Mouse (Mus musculus) adrenal gland, postnatal 36 days (tissue): Measurements from ENCODE around the gene Fkbpl. TPM values are rescaled to one million over a fixed set of nuclear protein-coding genes. Genes with fewer than 3 reads are reported as not detected.

ENCODE experiments used
- DNase-seq, 2 experiments: peaks; one replicate each; pipeline ENCODE4 v3.0.0; 2021; ENCODE audit warnings: mixed read lengths in 1 of 2
- total RNA-seq, 2 experiments: library from RNA; stranded (reverse); gene quantifications; 2 replicates each; pipeline ENCODE4 v1.2.3; 2021

The Fkbpl gene
- total RNA-seq, 2 experiments from 2014 or later: 12.7 to 15.8 TPM

GRCm38 (mm10) chr17:34627093-34627942 lies 17.2 kb upstream of the Fkbpl start:
- DNase-seq: peak; percentile 90 to 93

GRCm38 (mm10) chr17:34627943-34628643 lies 16.5 kb upstream of the Fkbpl start, which contains the start of gene Ppt2:
TSS of gene Ppt2 (minus strand) at chr17:34628510.
- peak; percentile 78 to 82 for DNase-seq

- no peak for DNase-seq
These were observed 16.0 kb upstream of the Fkbpl start for GRCm38 (mm10) chr17:34628644-34628967.

GRCm38 (mm10) chr17:34629221-34629751 lies 15.3 kb upstream of the Fkbpl start, which contains the start of gene Prrt1:
TSS of gene Prrt1 (plus strand) at chr17:34629533.
- DNase-seq: no peak

GRCm38 (mm10) chr17:34629796-34630603 lies 14.6 kb upstream of the Fkbpl start:
- no peak for DNase-seq

GRCm38 (mm10) chr17:34630761-34631301 lies 13.7 kb upstream of the Fkbpl start:
- no peak for DNase-seq

- DNase-seq: no peak
These were observed 12.9 kb upstream of the Fkbpl start for GRCm38 (mm10) chr17:34631647-34632046.

GRCm38 (mm10) chr17:34632261-34632691 lies 12.3 kb upstream of the Fkbpl start:
- peak; percentile 76 to 86 for DNase-seq

GRCm38 (mm10) chr17:34635671-34636070 lies 8.9 kb upstream of the Fkbpl start:
- no peak for DNase-seq

- DNase-seq: no peak
These were observed 7.1 kb upstream of the Fkbpl start for GRCm38 (mm10) chr17:34637459-34637858.

- no peak for DNase-seq
These were observed 4.9 kb upstream of the Fkbpl start for GRCm38 (mm10) chr17:34639461-34640255.

GRCm38 (mm10) chr17:34640778-34641601 lies 3.6 kb upstream of the Fkbpl start:
- peak in 1 of 2 experiments; percentile 1 for DNase-seq

- DNase-seq: no peak
These were observed 2.6 kb upstream of the Fkbpl start for GRCm38 (mm10) chr17:34641945-34642344.

GRCm38 (mm10) chr17:34643379-34643778 lies 1.2 kb upstream of the Fkbpl start:
- no peak for DNase-seq

GRCm38 (mm10) chr17:34643944-34644343 lies 620 bp upstream of the Fkbpl start:
- peak in 1 of 2 experiments; percentile 40 for DNase-seq

- peak in 1 of 2 experiments; percentile 0 for DNase-seq
These were observed 779 bp downstream of the Fkbpl start for GRCm38 (mm10) chr17:34645256-34645829.

- no peak for DNase-seq
These were observed 1.4 kb downstream of the Fkbpl start for GRCm38 (mm10) chr17:34645831-34646511.

GRCm38 (mm10) chr17:34646906-34647787 lies 2.6 kb downstream of the Fkbpl start, which contains the start of gene Atf6b:
TSS of gene Atf6b (plus strand) at chr17:34647146.
- peak; percentile 96 to 97 for DNase-seq
